Mouse (Mus musculus) testis, adult 2 months (tissue): Measurements from ENCODE around the gene Rgs3.

Source experiments
- CTCF ChIP-seq: fragments of 200-500 bp; IDR thresholded peaks from 2 replicates; pipeline ENCODE4 v1.5.1; 2012; ENCODE audit warnings: low read depth, mild to moderate bottlenecking, inconsistent platforms, low read length, moderate library complexity; ENCODE audit not compliant: control insufficient read depth, insufficient read depth, insufficient replicate concordance
- POLR2A ChIP-seq: fragments of 200-500 bp; IDR thresholded peaks from 2 replicates; pipeline ENCODE4 v1.6.1; 2012; ENCODE audit warnings: low read depth, mild to moderate bottlenecking, inconsistent platforms, low read length, moderate library complexity; ENCODE audit not compliant: control insufficient read depth

DNA sequence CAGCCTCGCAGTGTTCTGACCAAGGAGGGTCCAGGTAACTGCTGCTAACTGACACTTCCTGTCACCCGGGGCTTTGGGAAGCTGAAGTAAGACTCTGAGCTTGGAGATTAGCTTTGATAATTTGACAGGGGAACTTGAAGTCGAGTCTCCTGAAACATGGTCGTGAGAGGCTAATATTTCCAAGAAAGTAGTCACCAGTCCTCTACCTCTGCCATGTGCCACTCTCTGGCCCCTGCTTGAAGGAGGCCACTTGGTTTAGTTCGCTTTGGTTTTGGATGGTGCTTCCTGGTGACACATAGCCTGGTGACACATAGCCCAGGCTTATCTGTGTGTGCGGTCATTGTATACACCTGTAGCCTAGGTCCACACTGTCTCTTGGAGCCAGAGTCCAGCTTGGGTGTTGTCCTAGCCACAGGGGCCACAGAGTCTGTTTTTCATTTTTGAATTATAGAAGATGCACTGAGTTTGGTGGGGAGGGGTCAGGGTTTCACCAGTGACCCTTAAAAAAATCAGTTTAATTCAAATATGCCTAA is at the start of gene Rgs3:
- TF ChIP-seq CTCF (no peak), POLR2A (peak; percentile 59; the same call in 1 of the 2 replicates)
